Mouse (Mus musculus): ENCODE results near the gene Fkbp9. TPM values are rescaled to one million over a fixed set of nuclear protein-coding genes. Genes with fewer than 3 reads are reported as not detected.

Fkbp9 gene
- polyA plus RNA-seq, 1 experiment from 2014 or later, result 60.3 TPM

DNA sequence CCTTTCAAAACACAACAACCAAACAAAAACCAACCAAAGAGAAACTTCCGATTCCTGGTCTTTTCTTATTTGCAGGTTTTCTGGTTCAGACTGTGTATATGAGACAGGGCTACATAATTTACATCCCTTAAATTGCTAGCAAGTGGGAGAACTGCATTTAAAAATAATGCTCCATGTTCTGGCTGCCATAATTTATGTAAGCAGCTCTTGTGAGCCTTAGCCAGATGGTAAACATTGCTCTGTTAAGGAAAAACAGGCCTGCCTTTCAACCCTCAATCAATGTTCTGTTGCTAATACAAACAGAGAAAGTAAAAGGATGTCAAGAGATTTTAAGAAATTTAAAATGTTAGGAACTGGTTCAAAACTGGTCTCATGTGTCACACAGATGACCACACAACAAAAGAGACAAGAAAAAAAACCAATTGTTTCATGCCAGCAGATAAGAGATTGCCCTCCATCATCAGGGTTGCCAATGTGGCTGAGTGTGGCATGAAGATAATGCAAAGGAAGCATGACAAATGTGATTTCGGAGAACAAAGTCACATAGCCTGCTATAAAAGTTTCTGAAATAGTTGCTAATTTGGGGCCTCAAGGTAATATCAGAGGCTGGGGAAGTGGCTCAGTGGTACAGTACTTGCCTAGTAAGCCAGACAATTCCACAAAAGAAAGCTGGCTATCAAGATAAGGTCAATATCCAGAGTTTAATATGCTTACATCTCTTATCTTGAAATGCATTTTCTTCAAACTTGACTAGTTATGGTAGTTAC, 81.4 kb downstream of the Fkbp9 start:
- DNase-seq (ENCODE audit: low spot score), result no peak
- 84% methylated on average over 2 of the region's 2 CpGs for WGBS
- Histone ChIP-seq H3K9me3 (no peaks in the 10 kb centered on the region), H3K27ac (no peak overlapping the region), H3K4me3 (no peak overlapping the region), H3K4me1 (replicated peaks) (no peaks in the 10 kb centered on the region), H3K36me3 (0 out of 2 replicates have a peak, but pooled peaks cover 5% of the 10 kb centered on the region), H3K27me3 (ENCODE audit: insufficient read depth, poor library complexity, severe bottlenecking) (no peaks in the 10 kb centered on the region)

DNA sequence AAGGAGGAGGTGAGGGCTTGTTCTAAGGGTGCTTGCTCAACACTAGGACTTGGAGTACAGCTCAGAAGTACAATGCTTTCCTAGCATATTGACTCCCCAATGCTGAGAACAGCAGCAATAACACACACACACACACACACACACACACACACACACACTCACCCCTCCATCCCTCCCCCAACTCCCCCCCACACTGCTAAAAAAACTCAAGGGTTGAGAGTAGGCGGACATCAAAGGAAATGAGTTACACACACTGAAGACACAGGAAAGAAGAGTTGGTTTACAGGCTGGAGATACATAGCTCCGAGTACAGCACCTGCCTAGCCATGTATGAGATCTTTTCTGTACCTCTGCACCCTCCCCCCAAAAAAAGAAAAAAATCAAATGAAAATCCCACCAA, 84.4 kb downstream of the Fkbp9 start:
- DNase-seq (ENCODE audit: low spot score), result no peak
- 86% methylated on average over 2 of the region's 2 CpGs for WGBS
- H3K36me3 ChIP-seq, result 0 out of 2 replicates have a peak, but pooled peaks cover 5% of the 10 kb centered on the region
- no peaks in the 10 kb centered on the region for H3K4me1 ChIP-seq (replicated peaks)
- H3K9me3 ChIP-seq, result no peaks in the 10 kb centered on the region
- H3K27ac ChIP-seq, result no peak overlapping the region
- no peak overlapping the region for H3K4me3 ChIP-seq
- H3K27me3 ChIP-seq (ENCODE audit: insufficient read depth, poor library complexity, severe bottlenecking), result no peaks in the 10 kb centered on the region

DNA sequence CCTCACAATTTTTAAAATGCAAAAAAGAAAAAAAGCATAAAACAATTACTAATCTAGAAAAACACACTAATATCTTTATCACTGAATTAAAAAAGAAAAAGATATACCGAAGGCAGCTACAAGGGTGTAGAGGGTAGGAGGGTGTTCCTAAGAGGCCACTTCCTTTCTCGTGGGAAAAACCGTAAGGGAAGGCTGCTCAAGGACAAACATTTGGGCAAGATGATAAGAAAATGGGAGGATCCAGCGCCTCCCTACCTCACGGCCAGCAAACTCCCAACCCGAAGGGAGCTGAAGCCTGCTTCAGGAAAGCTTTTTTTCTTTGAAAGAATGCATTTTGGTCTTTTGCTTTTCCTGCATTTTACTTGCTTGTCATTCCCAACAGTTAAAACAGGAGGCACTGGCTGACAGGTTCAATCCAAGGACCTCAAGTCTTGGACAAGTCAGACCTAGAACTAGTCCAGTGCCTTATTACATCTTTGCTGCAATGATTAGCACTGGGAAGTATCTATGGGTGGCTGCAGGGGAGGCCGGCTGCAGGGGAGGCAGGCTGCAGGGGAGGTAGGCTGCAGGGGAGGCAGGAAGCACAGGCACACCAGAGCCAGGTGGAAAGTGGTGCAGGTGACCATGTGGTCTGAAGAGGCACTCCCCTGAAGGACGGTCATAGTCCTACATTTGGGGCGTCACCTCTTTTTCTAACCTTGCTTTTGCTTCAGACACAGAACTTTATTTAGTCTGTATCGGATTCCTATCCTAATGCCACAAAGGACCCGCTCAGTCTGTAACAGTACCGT, 85.9 kb downstream of the Fkbp9 start:
- no peak overlapping the region for H3K4me3 ChIP-seq
- WGBS, result 73% methylated on average over 12 of the region's 12 CpGs
- DNase-seq (ENCODE audit: low spot score), result no peak

DNA sequence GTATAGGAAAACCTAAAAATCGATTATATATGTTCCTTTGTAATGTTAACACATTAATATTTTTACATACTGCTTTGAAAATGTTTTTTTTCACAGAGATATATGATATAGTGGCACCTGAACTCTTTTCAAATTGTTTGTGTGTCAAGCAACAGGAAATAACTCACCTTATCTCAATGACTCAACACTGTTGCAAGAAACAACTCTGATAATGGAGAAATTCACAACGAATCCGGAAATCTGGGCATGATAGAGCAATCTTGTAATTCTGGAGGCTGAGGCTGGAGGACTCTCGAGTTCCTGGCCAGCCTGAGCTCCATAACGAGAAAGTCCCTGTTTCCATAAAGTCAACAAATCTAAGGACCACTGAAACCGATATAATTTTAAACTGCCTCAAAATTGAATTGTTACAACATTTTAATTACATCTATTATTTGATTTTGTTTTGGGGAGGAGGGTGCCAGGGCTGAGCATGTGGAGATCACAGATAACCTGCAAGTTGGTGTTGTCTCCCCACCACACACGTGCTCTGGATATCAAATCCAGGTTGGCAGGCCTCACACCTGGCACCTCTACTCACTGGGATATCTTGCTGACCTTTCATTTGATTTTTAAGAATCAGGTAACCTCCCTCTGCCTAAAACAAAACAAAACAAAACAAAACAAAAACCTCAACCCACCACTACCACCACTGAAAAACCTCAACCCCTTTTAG, 87.6 kb downstream of the Fkbp9 start:
- H3K4me3 ChIP-seq, result no peak overlapping the region
- DNase-seq (ENCODE audit: low spot score), result no peak
- H3K4me1 ChIP-seq (replicated peaks), result peaks cover 8% of the 10 kb centered on the region; the same call in 1 of the 2 replicates
- H3K36me3 ChIP-seq, result 0 out of 2 replicates have a peak, but pooled peaks cover 3% of the 10 kb centered on the region
- no peaks in the 10 kb centered on the region for H3K27me3 ChIP-seq (ENCODE audit: insufficient read depth, poor library complexity, severe bottlenecking)
- H3K27ac ChIP-seq, result no peak overlapping the region
- WGBS, result 89% methylated on average over 7 of the region's 7 CpGs
- no peaks in the 10 kb centered on the region for H3K9me3 ChIP-seq

More for the DNA sequence above, 85.9 kb downstream of the Fkbp9 start:
- H3K4me1 ChIP-seq (replicated peaks), result peaks cover 7% of the 10 kb centered on the region; the same call in 1 of the 2 replicates
- H3K9me3 ChIP-seq, result no peaks in the 10 kb centered on the region
- H3K36me3 ChIP-seq, result 0 out of 2 replicates have a peak, but pooled peaks cover 5% of the 10 kb centered on the region
- H3K27me3 ChIP-seq (ENCODE audit: insufficient read depth, poor library complexity, severe bottlenecking), result no peaks in the 10 kb centered on the region
- no peak overlapping the region for H3K27ac ChIP-seq

DNA sequence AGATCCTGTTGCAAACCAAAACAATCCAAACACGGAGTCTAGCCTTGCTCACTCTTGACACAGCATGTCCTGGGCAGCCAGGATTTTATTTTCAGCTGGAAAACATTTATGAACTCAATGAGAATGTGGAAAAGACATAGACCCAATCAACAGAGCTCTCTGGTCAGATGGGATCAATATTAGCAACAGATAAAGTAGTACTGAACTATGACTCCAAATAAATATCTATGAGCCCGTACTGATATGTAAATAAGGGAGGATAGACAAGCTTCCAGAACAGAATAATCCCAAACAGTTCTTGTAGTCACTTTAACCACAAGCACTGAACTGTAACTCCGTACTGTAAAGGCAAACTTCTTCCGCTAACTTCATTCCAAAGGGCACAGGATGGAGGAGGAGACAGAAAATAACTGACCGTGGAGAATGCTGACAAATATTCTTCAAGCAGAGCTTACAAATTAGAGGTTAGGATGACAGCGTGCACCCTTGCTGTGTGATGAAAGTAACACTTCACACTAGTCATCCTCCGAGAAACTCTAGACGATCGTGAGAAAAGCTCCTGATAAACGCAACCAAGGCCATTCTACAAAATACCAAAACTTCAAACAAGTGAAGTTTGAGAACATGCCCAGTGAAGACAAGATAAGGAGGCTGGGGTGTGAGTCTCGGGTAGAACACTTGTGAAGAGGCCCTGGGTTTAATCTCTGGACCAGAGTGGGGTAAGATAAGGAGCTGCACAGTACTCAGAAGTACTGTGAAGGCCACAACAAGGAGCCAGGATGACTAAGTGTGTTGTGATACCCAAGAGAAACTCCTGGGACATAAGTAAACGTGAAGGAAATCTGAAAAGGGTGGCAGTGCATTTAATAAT, 88.6 kb downstream of the Fkbp9 start:
- Histone ChIP-seq H3K9me3 (no peaks in the 10 kb centered on the region), H3K4me1 (replicated peaks) (peaks cover 8% of the 10 kb centered on the region; the same call in 1 of the 2 replicates), H3K36me3 (no peaks in the 10 kb centered on the region), H3K4me3 (no peak overlapping the region), H3K27ac (no peak overlapping the region), H3K27me3 (ENCODE audit: insufficient read depth, poor library complexity, severe bottlenecking) (no peaks in the 10 kb centered on the region)
- 75% methylated on average over 12 of the region's 12 CpGs for WGBS
- DNase-seq (ENCODE audit: low spot score), result no peak

DNA sequence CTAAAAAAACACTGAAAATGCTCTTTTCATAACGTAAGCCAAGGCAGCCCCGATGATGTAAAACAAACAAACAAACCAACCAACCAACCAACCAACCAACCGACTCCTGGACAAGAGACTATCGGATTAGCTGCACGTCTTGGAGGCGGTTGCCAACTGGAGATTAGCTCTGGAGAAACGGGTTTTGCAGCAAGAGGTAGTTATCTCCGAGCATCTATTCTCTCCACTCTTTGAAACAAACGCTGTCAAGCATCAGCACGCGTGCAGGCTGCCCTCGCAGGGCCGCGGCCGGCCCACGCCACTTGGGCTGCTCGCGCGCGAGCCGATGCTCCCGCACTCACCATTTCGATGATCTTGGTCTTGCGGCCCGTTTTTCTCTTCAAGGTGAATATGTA, 91.5 kb downstream of the Fkbp9 start:
- H3K4me1 ChIP-seq (replicated peaks), result peaks cover 8% of the 10 kb centered on the region; the same call in 1 of the 2 replicates
- no peaks in the 10 kb centered on the region for H3K36me3 ChIP-seq
- no peak for DNase-seq (ENCODE audit: low spot score)
- peak overlapping the region; percentile 75 for H3K4me3 ChIP-seq
- WGBS, result under 1% methylated on average over 25 of the region's 25 CpGs
- no peaks in the 10 kb centered on the region for H3K27me3 ChIP-seq (ENCODE audit: insufficient read depth, poor library complexity, severe bottlenecking)
- H3K27ac ChIP-seq, result peak overlapping the region; percentile 92
- no peaks in the 10 kb centered on the region for H3K9me3 ChIP-seq

DNA sequence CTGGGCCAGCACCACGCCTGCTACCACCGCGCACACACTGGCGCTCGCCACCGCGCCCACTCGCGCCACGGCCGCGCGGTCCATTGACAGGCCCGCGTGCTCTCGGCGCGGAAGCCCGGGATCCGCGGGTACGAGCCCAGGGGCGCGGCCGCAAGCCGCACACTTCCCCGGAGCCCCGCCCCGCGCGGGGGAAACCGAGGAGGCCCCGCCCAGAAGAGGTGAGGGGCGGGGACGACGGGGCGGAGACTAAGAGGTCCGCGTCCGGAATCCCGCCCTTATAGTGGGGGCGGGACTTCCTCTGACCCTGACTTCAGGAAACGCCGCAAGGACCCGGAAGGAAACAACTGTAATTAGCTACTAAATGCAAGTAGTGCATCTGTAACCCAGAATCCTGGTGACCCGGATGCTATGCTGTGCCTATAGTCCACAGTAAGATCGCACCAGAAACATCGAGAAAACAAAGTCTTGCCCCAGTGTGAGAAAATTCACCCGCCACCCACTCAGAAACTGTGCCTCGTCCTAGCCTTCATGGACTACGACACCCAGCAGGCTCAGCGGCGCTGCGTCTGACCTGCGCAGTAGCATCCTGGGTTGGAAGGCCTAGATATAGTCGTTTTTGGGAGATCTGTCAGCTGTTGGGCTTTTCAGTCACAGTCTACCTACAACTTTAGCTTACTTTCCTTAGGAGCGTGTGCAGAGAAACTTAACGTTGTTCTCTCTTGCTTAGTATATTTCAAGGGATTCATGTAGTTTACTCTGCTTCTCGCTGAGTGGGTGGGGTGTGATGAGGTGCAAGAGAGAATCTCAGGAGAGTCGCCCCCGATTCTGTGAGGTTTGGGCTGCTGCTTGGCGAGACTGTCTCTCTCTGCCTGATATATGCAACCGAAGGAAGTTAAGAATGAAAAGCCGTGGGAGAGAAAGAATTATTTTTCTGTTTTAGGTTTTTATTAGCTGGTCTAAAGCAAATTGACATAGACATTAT, 92.2 kb downstream of the Fkbp9 start, which contains the start of the genes Nt5c3 and Vmn1r4:
Nt5c3 (minus strand) TSS at position 207 of the 982 bp plus-strand sequence.
Vmn1r4 (plus strand) TSS at position 290 of the 982 bp plus-strand sequence.
- Histone ChIP-seq H3K27ac (peak within 1 kb of the TSS; percentile 92), H3K36me3 (no peaks in the 10 kb centered on the region), H3K27me3 (ENCODE audit: insufficient read depth, poor library complexity, severe bottlenecking) (no peaks in the 10 kb centered on the region), H3K4me3 (peak within 1 kb of the TSS; percentile 75), H3K9me3 (no peaks in the 10 kb centered on the region), H3K4me1 (replicated peaks) (peaks cover 8% of the 10 kb centered on the region; the same call in 1 of the 2 replicates)
- 3% methylated on average over 64 of the region's 64 CpGs for WGBS
- peak; percentile 92 for DNase-seq (ENCODE audit: low spot score)

Other genes starting within 250 kb of the Fkbp9 start
- gene Lsm5, start 127.3 kb upstream of the Fkbp9 start, polyA plus RNA-seq (2016; fragmentation: Nextera tagmentation; extraction: Ambion mirVana), result 188 and 197 TPM in 2 replicates
- 15.4 and 19.0 TPM in 2 replicates for gene Avl9, start 117.2 kb upstream of the Fkbp9 start, polyA plus RNA-seq (2016; fragmentation: Nextera tagmentation; extraction: Ambion mirVana)
- 34.4 and 38.9 TPM in 2 replicates for gene Kbtbd2, start 34.2 kb upstream of the Fkbp9 start, polyA plus RNA-seq (2016; fragmentation: Nextera tagmentation; extraction: Ambion mirVana)
- gene Nt5c3, start 91.9 kb downstream of the Fkbp9 start, polyA plus RNA-seq (2016; fragmentation: Nextera tagmentation; extraction: Ambion mirVana), result 66.4 and 73.5 TPM in 2 replicates
- gene Vmn1r4, start 92.0 kb downstream of the Fkbp9 start, polyA plus RNA-seq (2016; fragmentation: Nextera tagmentation; extraction: Ambion mirVana), result 0.27 and 0.47 TPM in 2 replicates
- not detected in 2 replicates for gene Vmn1r5, start 138.2 kb downstream of the Fkbp9 start, polyA plus RNA-seq (2016; fragmentation: Nextera tagmentation; extraction: Ambion mirVana)
- not detected in 2 replicates for gene Vmn1r6, start 165.2 kb downstream of the Fkbp9 start, polyA plus RNA-seq (2016; fragmentation: Nextera tagmentation; extraction: Ambion mirVana)
- gene Vmn1r7, start 193.3 kb downstream of the Fkbp9 start, polyA plus RNA-seq (2016; fragmentation: Nextera tagmentation; extraction: Ambion mirVana), result not detected in 2 replicates
- gene Vmn1r8, start 200.2 kb downstream of the Fkbp9 start, polyA plus RNA-seq (2016; fragmentation: Nextera tagmentation; extraction: Ambion mirVana), result not detected in 2 replicates
- gene Vmn1r9, start 234.7 kb downstream of the Fkbp9 start, polyA plus RNA-seq (2016; fragmentation: Nextera tagmentation; extraction: Ambion mirVana), result not detected in 2 replicates

Measured in hindbrain, embryonic 10.5 days (tissue).